Mouse (Mus musculus) midbrain, embryonic 10.5 days (tissue): ENCODE measurements around the gene Slc22a21. TPM values are rescaled to one million over a fixed set of nuclear protein-coding genes. Genes with fewer than 3 reads are reported as not detected.
"Not testable (repeated sequence)": the region's sequence is repeated elsewhere in the genome, so short reads cannot be mapped to it uniquely, and the experiment has no call there.

ENCODE experiments used
- DNase-seq: peaks from one replicate; pipeline ENCODE4 v3.0.0-alpha.2; 2017; ENCODE audit warnings: low spot score
- H3K27ac ChIP-seq: fragments of 300-500 bp; sonication (generic); replicated peaks from 2 replicates; pipeline ENCODE4 v1.5.1; 2016; ENCODE audit warnings: mild to moderate bottlenecking
- H3K27me3 ChIP-seq: fragments of 300-500 bp; sonication (generic); 2 replicates; pipeline ENCODE4 v1.6.1; 2016; ENCODE audit warnings: low read depth, mild to moderate bottlenecking; ENCODE audit not compliant: poor library complexity, severe bottlenecking
- H3K36me3 ChIP-seq: fragments of 300-500 bp; sonication (generic); 2 replicates; pipeline ENCODE4 v1.6.1; 2016; ENCODE audit warnings: mild to moderate bottlenecking, moderate library complexity
- H3K4me1 ChIP-seq: fragments of 300-500 bp; sonication (generic); 2 replicates; pipeline ENCODE4 v1.6.1; 2016
- H3K4me3 ChIP-seq: fragments of 300-500 bp; sonication (generic); 2 replicates; pipeline ENCODE4 v1.5.1; 2016; ENCODE audit warnings: mild to moderate bottlenecking, moderate library complexity
- H3K9me3 ChIP-seq: fragments of 300-500 bp; sonication (generic); replicated peaks from 2 replicates; pipeline ENCODE4 v1.6.1; 2016; ENCODE audit warnings: mild to moderate bottlenecking
- WGBS: fragments of 180-500 bp; shearing (Covaris S2); methylation state at CpG from one replicate; pipeline ENCODE4 v1.1.7; 2016; 5-methylcytosine and 5-hydroxymethylcytosine counted together
- polyA plus RNA-seq: library from polyadenylated mRNA; unstranded; fragments of >200 nt; fragmentation: Nextera tagmentation; extraction: Ambion mirVana; gene quantifications from 2 replicates; pipeline ENCODE4 v1.2.1, GENCODE M21; 2016

Slc22a21 gene
- polyA plus RNA-seq, 1 experiment from 2014 or later, result 2.4 TPM

- H3K27me3 ChIP-seq, result peaks cover 18% of the 10 kb centered on the region
- H3K4me3 ChIP-seq, result no peak overlapping the region
- H3K9me3 ChIP-seq, result no peaks in the 10 kb centered on the region
- no peaks in the 10 kb centered on the region for H3K36me3 ChIP-seq
- peaks cover 18% of the 10 kb centered on the region for H3K4me1 ChIP-seq
- DNase-seq, result no peak
- 87% methylated on average over 4 of the region's 4 CpGs for WGBS
- no peak overlapping the region for H3K27ac ChIP-seq
Measured at GRCm38 (mm10) chr11:53981396-53981795, 1.3 kb upstream of the Slc22a21 start.

- peak; percentile 41 for DNase-seq
- H3K9me3 ChIP-seq, result not testable (repeated sequence)
Measured at GRCm38 (mm10) chr11:53979456-53979787, 710 bp downstream of the Slc22a21 start.

GRCm38 (mm10) chr11:53977672-53978071 lies 2.5 kb downstream of the Slc22a21 start:
- H3K27ac ChIP-seq, result no peak overlapping the region
- WGBS, result 82% methylated on average over 3 of the region's 3 CpGs
- H3K4me1 ChIP-seq, result peaks cover 15% of the 10 kb centered on the region

More at GRCm38 (mm10) chr11:53979456-53979787, 710 bp downstream of the Slc22a21 start:
- not testable (repeated sequence) for H3K36me3 ChIP-seq
- Histone ChIP-seq H3K4me3 (peak overlapping the region; percentile 71), H3K27ac (peak overlapping the region; percentile 75), H3K4me1 (peaks cover 18% of the 10 kb centered on the region), H3K27me3 (peaks cover 18% of the 10 kb centered on the region)
- WGBS, result 1% methylated on average over 23 of the region's 23 CpGs

DNA sequence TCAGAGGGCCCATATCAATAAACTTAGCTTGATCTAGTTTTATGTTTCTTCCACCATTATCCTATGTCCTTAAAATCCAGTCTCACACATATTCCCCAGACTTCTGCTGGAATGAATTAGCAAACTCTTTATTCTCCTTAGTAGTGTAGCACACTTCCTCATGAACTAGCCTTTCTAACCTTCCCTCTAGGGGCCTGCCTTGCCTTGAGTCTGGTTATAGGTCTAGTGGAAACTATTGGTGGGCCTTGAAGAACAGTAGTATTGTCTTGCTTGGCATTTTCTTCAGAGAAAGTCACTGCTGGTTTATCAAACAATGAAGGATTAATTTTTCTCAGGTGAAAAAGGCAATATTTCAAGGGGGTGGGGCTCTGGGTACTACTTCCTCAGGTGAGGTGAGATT lies 4.6 kb downstream of the Slc22a21 start:
- Histone ChIP-seq H3K4me1 (peaks cover 15% of the 10 kb centered on the region), H3K27me3 (peaks cover 18% of the 10 kb centered on the region), H3K27ac (no peak overlapping the region), H3K4me3 (no peak overlapping the region), H3K36me3 (no peaks in the 10 kb centered on the region), H3K9me3 (no peaks in the 10 kb centered on the region)
- DNase-seq, result no peak

More at GRCm38 (mm10) chr11:53977672-53978071, 2.5 kb downstream of the Slc22a21 start:
- Histone ChIP-seq H3K9me3 (no peaks in the 10 kb centered on the region), H3K27me3 (peaks cover 18% of the 10 kb centered on the region), H3K4me3 (no peak overlapping the region), H3K36me3 (no peaks in the 10 kb centered on the region)
- DNase-seq, result no peak

DNA sequence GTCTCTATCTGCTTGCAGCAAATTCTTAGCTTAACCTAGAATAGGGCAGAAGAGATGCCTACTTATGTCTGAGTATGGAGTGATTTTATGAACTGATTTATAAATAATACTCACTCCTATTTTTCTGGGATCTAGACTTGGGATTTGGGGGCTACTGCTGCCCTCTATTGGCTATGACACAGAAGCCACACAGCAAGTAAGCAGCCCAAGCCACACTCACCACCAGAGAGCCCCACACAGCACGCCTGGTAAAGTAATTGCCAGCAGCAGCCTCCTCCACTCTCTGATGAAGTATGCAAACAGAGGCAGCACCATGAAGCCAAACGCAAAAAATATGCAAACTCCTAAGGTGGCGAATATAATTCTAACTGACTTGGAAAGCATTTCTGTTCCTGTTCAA lies 21.1 kb downstream of the Slc22a21 start:
- Histone ChIP-seq H3K27me3 (no peaks in the 10 kb centered on the region), H3K4me1 (no peaks in the 10 kb centered on the region), H3K27ac (no peak overlapping the region), H3K9me3 (no peaks in the 10 kb centered on the region), H3K36me3 (no peaks in the 10 kb centered on the region), H3K4me3 (no peak overlapping the region)
- DNase-seq, result no peak
- 52% methylated on average over 3 of the region's 3 CpGs for WGBS

- H3K4me3 ChIP-seq, H3K27me3 ChIP-seq, H3K36me3 ChIP-seq, DNase-seq, H3K4me1 ChIP-seq, H3K27ac ChIP-seq, H3K9me3 ChIP-seq: not testable (repeated sequence)
- WGBS, result 47% methylated on average over 4 of the region's 4 CpGs
Measured at GRCm38 (mm10) chr11:53958176-53958575, 22.0 kb downstream of the Slc22a21 start.

- Histone ChIP-seq H3K9me3 (no peaks in the 10 kb centered on the region), H3K4me3 (no peak overlapping the region), H3K36me3 (no peaks in the 10 kb centered on the region), H3K27me3 (no peaks in the 10 kb centered on the region), H3K4me1 (no peaks in the 10 kb centered on the region), H3K27ac (no peak overlapping the region)
- DNase-seq, result no peak
- 77% methylated on average over 1 of the region's 1 CpGs for WGBS
Measured at GRCm38 (mm10) chr11:53956636-53957035, 23.5 kb downstream of the Slc22a21 start.

- DNase-seq, result no peak
- Histone ChIP-seq H3K4me3 (no peak overlapping the region), H3K4me1 (no peaks in the 10 kb centered on the region), H3K27me3 (no peaks in the 10 kb centered on the region), H3K9me3 (no peaks in the 10 kb centered on the region), H3K27ac (no peak overlapping the region), H3K36me3 (no peaks in the 10 kb centered on the region)
- 87% methylated on average over 3 of the region's 3 CpGs for WGBS
Measured at GRCm38 (mm10) chr11:53954653-53955052, 25.5 kb downstream of the Slc22a21 start.

GRCm38 (mm10) chr11:53950133-53950532 lies 30.0 kb downstream of the Slc22a21 start:
- not testable (repeated sequence) for H3K4me3 ChIP-seq, H3K27me3 ChIP-seq, H3K4me1 ChIP-seq, DNase-seq, H3K27ac ChIP-seq, H3K36me3 ChIP-seq, H3K9me3 ChIP-seq
- 100% methylated on average over 1 of the region's 3 CpGs for WGBS

DNA sequence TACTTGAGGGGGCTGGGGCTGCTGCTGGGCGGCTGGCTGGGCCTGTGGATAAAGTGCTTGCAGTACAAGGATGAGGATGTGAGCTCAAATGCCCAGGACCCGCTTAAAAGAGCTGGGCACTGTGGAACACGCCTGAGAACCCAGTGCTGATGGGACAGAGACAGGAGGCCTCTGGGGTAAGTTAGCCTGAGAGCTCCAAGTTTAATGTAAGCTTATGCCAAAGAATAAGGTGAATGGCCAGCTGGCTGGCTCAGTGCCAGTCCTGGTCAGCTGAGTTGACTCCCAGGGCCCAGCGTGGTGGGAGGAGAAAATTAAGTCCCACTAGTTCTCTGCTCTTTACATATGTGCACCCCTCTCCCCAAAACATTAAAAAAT lies 48.2 kb downstream of the Slc22a21 start:
- DNase-seq, H3K27ac ChIP-seq, H3K27me3 ChIP-seq, H3K36me3 ChIP-seq, H3K4me1 ChIP-seq, H3K4me3 ChIP-seq, H3K9me3 ChIP-seq: not testable (repeated sequence)
- 69% methylated on average over 4 of the region's 4 CpGs for WGBS

DNA sequence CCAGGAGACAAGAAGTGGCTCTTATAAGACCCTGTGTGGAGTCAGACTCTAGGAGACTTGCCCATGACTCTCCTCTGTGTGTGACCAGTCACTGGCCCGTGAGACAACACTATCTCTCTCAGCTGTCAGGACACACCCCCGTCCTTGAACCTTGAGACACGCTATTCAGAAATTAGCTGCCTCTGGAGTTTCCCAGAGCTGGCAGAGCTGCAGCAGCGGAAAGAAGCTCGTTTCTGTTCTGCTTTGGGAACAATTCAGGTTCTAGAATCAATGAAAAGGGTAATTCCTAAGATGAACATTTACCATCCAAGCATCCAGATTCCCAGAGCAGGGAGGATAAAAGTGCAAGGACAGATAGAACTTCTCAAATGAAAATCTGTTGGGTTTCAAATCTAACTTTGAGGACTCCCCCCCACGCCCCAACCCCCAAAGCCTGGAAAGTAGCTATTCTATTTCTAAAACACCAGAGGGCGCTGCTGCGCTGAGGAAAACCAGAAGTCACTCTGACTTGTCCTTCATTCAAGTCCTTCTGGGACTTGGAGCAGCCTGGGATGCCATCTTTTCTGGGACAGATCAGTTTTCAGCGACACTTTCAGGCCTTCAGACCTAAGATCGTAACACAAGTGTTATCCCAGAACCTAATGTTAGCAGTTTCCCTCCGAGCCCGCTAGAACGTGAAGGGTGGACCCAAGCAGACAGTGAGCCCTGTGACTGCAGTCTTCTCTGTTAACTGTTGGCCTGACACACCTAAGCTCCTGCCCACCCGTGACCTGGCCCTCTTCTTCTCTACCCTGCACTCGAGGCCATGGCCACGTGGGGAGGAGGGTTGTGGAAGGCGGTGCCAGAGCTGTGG lies 48.8 kb downstream of the Slc22a21 start:
- WGBS, result 43% methylated on average over 17 of the region's 17 CpGs
- Histone ChIP-seq H3K9me3 (no peaks in the 10 kb centered on the region), H3K4me1 (no peaks in the 10 kb centered on the region), H3K4me3 (no peak overlapping the region), H3K27ac (no peak overlapping the region), H3K36me3 (no peaks in the 10 kb centered on the region), H3K27me3 (no peaks in the 10 kb centered on the region)
- peak; percentile 49 for DNase-seq

DNA sequence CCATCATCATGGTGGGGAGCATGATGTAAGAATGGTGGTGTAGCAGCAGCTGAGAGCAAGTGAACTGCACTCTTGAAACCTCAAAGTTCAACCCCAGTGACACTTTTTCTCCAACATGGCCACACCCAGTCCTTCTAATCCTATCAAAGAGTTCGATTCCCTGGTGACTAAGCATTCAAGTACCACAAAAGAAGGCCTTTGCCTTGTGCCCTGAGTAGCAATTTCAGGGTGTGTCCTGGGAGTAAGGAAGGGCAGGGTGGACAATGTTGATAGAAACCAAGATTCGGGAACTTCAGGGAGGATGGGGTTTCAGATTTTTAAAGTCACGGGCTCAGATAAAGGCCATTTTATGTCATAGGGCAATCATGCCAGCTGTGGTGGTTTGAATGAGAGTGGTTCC lies 50.4 kb downstream of the Slc22a21 start:
- WGBS, result 84% methylated on average over 3 of the region's 3 CpGs
- no peak for DNase-seq
- H3K9me3 ChIP-seq, result no peaks in the 10 kb centered on the region
- no peak overlapping the region for H3K27ac ChIP-seq
- H3K4me3 ChIP-seq, result no peak overlapping the region
- H3K4me1 ChIP-seq, result no peaks in the 10 kb centered on the region
- H3K36me3 ChIP-seq, result no peaks in the 10 kb centered on the region
- no peaks in the 10 kb centered on the region for H3K27me3 ChIP-seq

- DNase-seq, result no peak
- H3K4me3 ChIP-seq, result no peak overlapping the region
- no peaks in the 10 kb centered on the region for H3K27me3 ChIP-seq
- H3K36me3 ChIP-seq, result no peaks in the 10 kb centered on the region
- 86% methylated on average over 3 of the region's 3 CpGs for WGBS
- no peaks in the 10 kb centered on the region for H3K4me1 ChIP-seq
- no peaks in the 10 kb centered on the region for H3K9me3 ChIP-seq
- H3K27ac ChIP-seq, result no peak overlapping the region
Measured at GRCm38 (mm10) chr11:53928585-53928984, 51.5 kb downstream of the Slc22a21 start.
